Mouse (Mus musculus) forebrain, embryonic 14.5 days (tissue): Measurements from ENCODE around the gene Mdm1. TPM values are rescaled to one million over a fixed set of nuclear protein-coding genes. Genes with fewer than 3 reads are reported as not detected.

ENCODE experiments used
- ATAC-seq: fragments of 200-750 bp; cut with Nextera tagmentation; 2 replicates; pipeline ENCODE4 v1.8.0; 2017; ENCODE audit warnings: mild to moderate bottlenecking, moderate library complexity
- DNase-seq: peaks from one replicate; pipeline ENCODE4 v3.0.0-alpha.2; 2015; ENCODE audit warnings: low spot score
- H3K27ac ChIP-seq: fragments of 300-500 bp; sonication (generic); 2 replicates; pipeline ENCODE4 v1.5.1; 2014; ENCODE audit warnings: low read depth, mild to moderate bottlenecking, control low read depth, low read length, moderate library complexity
- H3K27me3 ChIP-seq: fragments of 300-500 bp; sonication (generic); replicated peaks from 2 replicates; pipeline ENCODE4 v1.6.1; 2014; ENCODE audit warnings: low read length, control low read depth, mixed read lengths; ENCODE audit not compliant: control insufficient read depth, insufficient read depth
- H3K36me3 ChIP-seq: fragments of 300-500 bp; sonication (generic); 2 replicates; pipeline ENCODE4 v1.6.1; 2014; ENCODE audit warnings: low read length, control low read depth; ENCODE audit not compliant: control insufficient read depth, insufficient read depth
- H3K4me1 ChIP-seq: fragments of 300-500 bp; sonication (generic); 2 replicates; pipeline ENCODE4 v1.6.1; 2014; ENCODE audit warnings: antibody characterized with exemption, low read length, control low read depth; ENCODE audit not compliant: control insufficient read depth, insufficient read depth
- H3K4me2 ChIP-seq: fragments of 300-500 bp; sonication (generic); 2 replicates; pipeline ENCODE4 v1.6.1; 2014; ENCODE audit warnings: mild to moderate bottlenecking, control low read depth, low read length
- H3K4me3 ChIP-seq: fragments of 300-500 bp; sonication (generic); 2 replicates; pipeline ENCODE4 v1.5.1; 2014; ENCODE audit warnings: low read depth, low read length, control low read depth
- H3K9ac ChIP-seq: fragments of 300-500 bp; sonication (generic); 2 replicates; pipeline ENCODE4 v1.6.1; 2014; ENCODE audit warnings: mild to moderate bottlenecking, low read length, control low read depth, moderate library complexity
- H3K9me3 ChIP-seq: fragments of 300-500 bp; sonication (generic); replicated peaks from 2 replicates; pipeline ENCODE4 v1.6.1; 2016; ENCODE audit warnings: low read length, control low read depth, mixed read lengths; ENCODE audit not compliant: control insufficient read depth
- WGBS: fragments of 180-500 bp; shearing (Covaris S2); extraction: QIAGEN DNeasy Blood & Tissue Kit; methylation state at CpG from one replicate; pipeline ENCODE4 v1.1.7; 2014; 5-methylcytosine and 5-hydroxymethylcytosine counted together
- polyA plus RNA-seq: library from polyadenylated mRNA; unstranded; fragments of >200 nt; fragmentation: Nextera tagmentation; extraction: Ambion mirVana; gene quantifications from 2 replicates; pipeline ENCODE4 v1.2.1, GENCODE M21; 2014

The Mdm1 gene
- polyA plus RNA-seq, 1 experiment from 2014 or later: 31.6 TPM

GRCm38 (mm10) chr10:118121047-118121936, 20.3 kb upstream of the Mdm1 start:
- 0 out of 2 replicates have a peak overlapping the region, but pooled peaks have one; percentile 18 for H3K4me2 ChIP-seq
- no peaks in the 10 kb centered on the region for H3K27me3 ChIP-seq
- 83% methylated on average over 25 of the region's 25 CpGs for WGBS
- H3K36me3 ChIP-seq: no peaks in the 10 kb centered on the region
- H3K9ac ChIP-seq: no peak overlapping the region
- H3K27ac ChIP-seq: no peak overlapping the region
- no peaks in the 10 kb centered on the region for H3K4me1 ChIP-seq
- DNase-seq (no peak), ATAC-seq (no peak; the same call in 1 of the 2 replicates)
- no peaks in the 10 kb centered on the region for H3K9me3 ChIP-seq
- no peak overlapping the region for H3K4me3 ChIP-seq

GRCm38 (mm10) chr10:118121937-118122285, 19.7 kb upstream of the Mdm1 start:
- Histone ChIP-seq H3K4me2 (0 out of 2 replicates have a peak overlapping the region, but pooled peaks have one; percentile 18), H3K36me3 (no peaks in the 10 kb centered on the region), H3K27ac (no peak overlapping the region), H3K27me3 (no peaks in the 10 kb centered on the region), H3K9me3 (no peaks in the 10 kb centered on the region), H3K9ac (no peak overlapping the region), H3K4me3 (no peak overlapping the region), H3K4me1 (no peaks in the 10 kb centered on the region)
- 43% methylated on average over 13 of the region's 13 CpGs for WGBS
- ATAC-seq (peak; percentile 86), DNase-seq (peak; percentile 80)

GRCm38 (mm10) chr10:118122441-118123162, 19.0 kb upstream of the Mdm1 start:
- Histone ChIP-seq H3K4me1 (no peaks in the 10 kb centered on the region), H3K4me2 (no peak overlapping the region), H3K4me3 (no peak overlapping the region), H3K9ac (no peak overlapping the region), H3K27ac (no peak overlapping the region), H3K36me3 (no peaks in the 10 kb centered on the region), H3K9me3 (no peaks in the 10 kb centered on the region), H3K27me3 (no peaks in the 10 kb centered on the region)
- 82% methylated on average over 11 of the region's 11 CpGs for WGBS
- ATAC-seq (no peak), DNase-seq (no peak)

DNA sequence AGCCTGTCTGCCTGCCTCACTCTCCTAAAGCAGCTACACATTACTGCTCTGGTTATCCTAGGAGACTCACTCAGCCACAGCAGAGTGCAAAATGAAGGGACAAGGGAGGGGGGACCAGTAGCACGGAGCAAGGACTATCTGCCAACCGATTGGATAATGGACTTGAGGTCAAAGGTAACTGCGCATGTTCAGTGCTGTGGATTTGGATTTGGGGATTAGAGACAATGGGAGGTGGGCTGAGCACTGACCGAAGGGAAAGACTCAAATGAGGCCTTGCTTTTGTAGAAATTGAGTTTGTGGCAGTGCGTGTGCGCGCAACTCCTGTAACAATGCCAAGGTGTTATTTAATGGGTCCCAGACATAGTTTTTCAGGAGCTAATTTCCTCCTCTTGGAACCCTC, 16.4 kb upstream of the Mdm1 start:
- ATAC-seq (no peak), DNase-seq (no peak)
- Histone ChIP-seq H3K36me3 (no peaks in the 10 kb centered on the region), H3K9me3 (no peaks in the 10 kb centered on the region), H3K4me1 (no peaks in the 10 kb centered on the region), H3K27me3 (no peaks in the 10 kb centered on the region), H3K4me3 (no peak overlapping the region), H3K4me2 (no peak overlapping the region), H3K9ac (no peak overlapping the region), H3K27ac (no peak overlapping the region)
- 94% methylated on average over 7 of the region's 7 CpGs for WGBS

DNA sequence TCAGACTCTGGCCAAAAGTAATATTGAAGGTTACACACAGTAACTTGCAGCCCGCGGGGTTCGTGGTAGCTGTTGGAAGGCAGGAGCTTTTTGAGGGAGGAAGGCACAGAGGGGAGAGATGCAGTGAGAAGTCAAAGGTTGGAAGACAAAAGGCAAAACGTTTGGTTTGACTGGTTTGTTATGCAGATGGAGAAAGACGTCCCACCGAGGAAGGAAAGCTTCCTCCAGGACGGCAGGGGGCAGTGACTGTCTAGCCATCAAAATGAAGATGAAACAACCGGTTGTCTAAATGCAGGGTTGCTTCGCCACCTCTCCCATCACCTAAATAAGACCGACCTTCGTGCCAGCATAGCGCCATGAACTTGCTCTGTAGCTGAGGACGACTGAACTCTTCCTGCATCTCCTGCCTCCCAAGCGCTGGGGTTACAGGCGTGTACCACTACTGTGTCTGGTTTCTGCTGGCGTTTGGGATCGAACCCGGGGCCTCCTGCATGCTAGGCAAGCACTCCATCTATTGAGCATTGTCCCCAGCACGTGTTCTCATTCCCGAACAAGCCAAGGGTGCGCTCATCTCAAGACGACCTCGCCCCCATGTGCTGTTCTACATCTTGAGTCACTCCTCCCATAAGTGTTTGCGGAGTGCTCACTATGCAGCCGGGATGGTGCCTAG, 15.7 kb upstream of the Mdm1 start:
- DNase-seq (no peak), ATAC-seq (no peak)
- no peak overlapping the region for H3K27ac ChIP-seq
- no peaks in the 10 kb centered on the region for H3K4me1 ChIP-seq
- H3K36me3 ChIP-seq: no peaks in the 10 kb centered on the region
- no peak overlapping the region for H3K4me3 ChIP-seq
- no peaks in the 10 kb centered on the region for H3K27me3 ChIP-seq
- H3K9ac ChIP-seq: no peak overlapping the region
- H3K4me2 ChIP-seq: no peak overlapping the region
- no peaks in the 10 kb centered on the region for H3K9me3 ChIP-seq
- 80% methylated on average over 25 of the region's 25 CpGs for WGBS

- H3K9me3 ChIP-seq: no peaks in the 10 kb centered on the region
- 48% methylated on average over 20 of the region's 20 CpGs for WGBS
- DNase-seq (no peak), ATAC-seq (no peak)
- H3K9ac ChIP-seq: no peak overlapping the region
- H3K4me2 ChIP-seq: no peak overlapping the region
- H3K4me3 ChIP-seq: no peak overlapping the region
- H3K4me1 ChIP-seq: no peaks in the 10 kb centered on the region
- H3K27ac ChIP-seq: no peak overlapping the region
- H3K36me3 ChIP-seq: no peaks in the 10 kb centered on the region
- no peaks in the 10 kb centered on the region for H3K27me3 ChIP-seq
These were observed 12.5 kb upstream of the Mdm1 start for GRCm38 (mm10) chr10:118129001-118129682.

DNA sequence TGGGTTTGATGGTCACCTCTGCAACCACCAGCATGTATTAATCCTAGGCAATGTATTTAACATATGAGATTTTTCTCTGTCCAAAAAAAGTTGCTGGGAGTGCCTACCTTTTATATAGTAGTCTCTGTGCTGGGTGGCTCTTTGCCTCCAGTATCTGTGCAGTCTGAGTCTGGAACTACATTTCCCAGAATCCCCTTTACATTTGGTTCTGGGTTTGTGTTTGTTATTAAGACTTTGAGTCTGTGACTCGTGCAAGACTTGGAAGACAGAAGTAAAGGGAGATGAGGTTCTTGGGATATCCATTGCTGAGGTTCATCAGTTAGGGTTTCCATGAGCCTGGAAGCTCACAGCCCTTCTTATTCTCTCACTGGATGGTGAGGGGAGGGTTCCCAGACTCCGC, 11.6 kb upstream of the Mdm1 start:
- H3K4me2 ChIP-seq: no peak overlapping the region
- 49% methylated on average over 2 of the region's 2 CpGs for WGBS
- H3K4me1 ChIP-seq: no peaks in the 10 kb centered on the region
- H3K9ac ChIP-seq: no peak overlapping the region
- no peaks in the 10 kb centered on the region for H3K36me3 ChIP-seq
- DNase-seq (no peak), ATAC-seq (no peak)
- H3K4me3 ChIP-seq: no peak overlapping the region
- no peak overlapping the region for H3K27ac ChIP-seq
- no peaks in the 10 kb centered on the region for H3K27me3 ChIP-seq
- H3K9me3 ChIP-seq: no peaks in the 10 kb centered on the region

DNA sequence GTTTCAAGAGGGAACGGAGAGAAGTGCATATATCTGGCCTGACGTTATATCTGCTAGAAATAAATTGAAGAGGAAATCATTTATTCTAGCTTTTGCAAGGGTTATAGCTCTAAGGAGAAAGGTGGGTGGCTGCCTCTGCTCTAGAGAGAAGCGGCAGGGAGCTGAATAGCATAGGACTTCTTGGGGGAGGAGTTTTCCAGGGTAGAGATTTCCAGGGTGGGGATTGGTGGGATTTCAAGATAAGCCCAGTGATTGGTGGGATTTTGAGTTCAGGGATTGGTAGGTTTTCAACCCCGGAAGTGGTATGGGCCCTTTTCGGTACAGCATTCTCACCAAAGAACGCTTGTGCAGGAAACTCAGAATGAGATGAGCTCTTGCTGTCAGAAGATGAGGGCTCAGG, 8.6 kb upstream of the Mdm1 start:
- Histone ChIP-seq H3K9me3 (no peaks in the 10 kb centered on the region), H3K36me3 (no peaks in the 10 kb centered on the region), H3K27me3 (no peaks in the 10 kb centered on the region), H3K4me1 (no peaks in the 10 kb centered on the region), H3K4me2 (0 out of 2 replicates have a peak overlapping the region, but pooled peaks have one; percentile 10), H3K4me3 (no peak overlapping the region), H3K27ac (no peak overlapping the region), H3K9ac (no peak overlapping the region)
- DNase-seq: peak; percentile 61
- ATAC-seq: peak; percentile 68
- WGBS: 71% methylated on average over 6 of the region's 6 CpGs
